Mouse (Mus musculus): ENCODE measurements around the gene Wnt5b.

- TF ChIP-seq CTCF (IDR thresholded peaks at IDR 0.05; ENCODE audit: low read depth) (no peak), EP300 (optimal IDR thresholded peaks at IDR 0.05) (no peak)
Measured at GRCm38 (mm10) chr6:119386421-119386820, 157.7 kb downstream of the Wnt5b start.
